Mouse (Mus musculus) forebrain, embryonic 16.5 days (tissue): Measurements from ENCODE around the gene D1Pas1. TPM values are rescaled to one million over a fixed set of nuclear protein-coding genes. Genes with fewer than 3 reads are reported as not detected.

Experiments used
- ATAC-seq: fragments of 200-750 bp; cut with Nextera tagmentation; 2 replicates; pipeline ENCODE4 v1.8.0; 2017; ENCODE audit warnings: mild to moderate bottlenecking, moderate library complexity
- H3K27ac ChIP-seq: fragments of 300-500 bp; sonication (generic); 2 replicates; pipeline ENCODE4 v1.5.1; 2014; ENCODE audit warnings: low read length, control low read depth
- H3K27me3 ChIP-seq: fragments of 300-500 bp; sonication (generic); replicated peaks from 2 replicates; pipeline ENCODE4 v1.6.1; 2014; ENCODE audit warnings: low read length; ENCODE audit not compliant: control insufficient read depth, insufficient read depth
- H3K36me3 ChIP-seq: fragments of 300-500 bp; sonication (generic); 2 replicates; pipeline ENCODE4 v1.6.1; 2014; ENCODE audit not compliant: control insufficient read depth, insufficient read depth
- H3K4me1 ChIP-seq: fragments of 300-500 bp; sonication (generic); replicated peaks from 2 replicates; pipeline ENCODE4 v1.6.1; 2014; ENCODE audit warnings: low read length; ENCODE audit not compliant: control insufficient read depth, insufficient read depth
- H3K4me2 ChIP-seq: fragments of 300-500 bp; sonication (generic); 2 replicates; pipeline ENCODE4 v1.6.1; 2014; ENCODE audit warnings: mild to moderate bottlenecking, low read length, control low read depth
- H3K4me3 ChIP-seq: fragments of 300-500 bp; sonication (generic); replicated peaks from 2 replicates; pipeline ENCODE4 v1.5.1; 2014; ENCODE audit warnings: mild to moderate bottlenecking, low read length, control low read depth
- H3K9ac ChIP-seq: fragments of 300-500 bp; sonication (generic); replicated peaks from 2 replicates; pipeline ENCODE4 v1.6.1; 2014; ENCODE audit warnings: low read depth, low read length, control low read depth
- H3K9me3 ChIP-seq: fragments of 300-500 bp; sonication (generic); 2 replicates; pipeline ENCODE4 v1.6.1; 2016; ENCODE audit warnings: low read length; ENCODE audit not compliant: control insufficient read depth
- WGBS: fragments of 180-500 bp; shearing (Covaris S2); extraction: QIAGEN DNeasy Blood & Tissue Kit; methylation state at CpG from one replicate; pipeline ENCODE4 v1.1.7; 2014; 5-methylcytosine and 5-hydroxymethylcytosine counted together
- polyA plus RNA-seq: library from polyadenylated mRNA; unstranded; fragments of >200 nt; fragmentation: Nextera tagmentation; extraction: Ambion mirVana; gene quantifications from 2 replicates; pipeline ENCODE4 v1.2.1, GENCODE M21; 2015

The D1Pas1 gene
- polyA plus RNA-seq, 1 experiment from 2014 or later, result not detected

- no peaks in the 10 kb centered on the region for H3K27me3 ChIP-seq
- peak; percentile 83 for ATAC-seq
- H3K4me3 ChIP-seq, result no peak overlapping the region
- no peak overlapping the region for H3K4me2 ChIP-seq
- H3K9me3 ChIP-seq, result no peaks in the 10 kb centered on the region
- H3K9ac ChIP-seq, result no peak overlapping the region
- no peak overlapping the region for H3K27ac ChIP-seq
- WGBS, result 35% methylated on average over 7 of the region's 7 CpGs
- H3K36me3 ChIP-seq, result no peaks in the 10 kb centered on the region
- H3K4me1 ChIP-seq, result peaks cover 3% of the 10 kb centered on the region; the same call in 1 of the 2 replicates
Measured at GRCm38 (mm10) chr1:187003441-187003861, 36.2 kb downstream of the D1Pas1 start.

DNA sequence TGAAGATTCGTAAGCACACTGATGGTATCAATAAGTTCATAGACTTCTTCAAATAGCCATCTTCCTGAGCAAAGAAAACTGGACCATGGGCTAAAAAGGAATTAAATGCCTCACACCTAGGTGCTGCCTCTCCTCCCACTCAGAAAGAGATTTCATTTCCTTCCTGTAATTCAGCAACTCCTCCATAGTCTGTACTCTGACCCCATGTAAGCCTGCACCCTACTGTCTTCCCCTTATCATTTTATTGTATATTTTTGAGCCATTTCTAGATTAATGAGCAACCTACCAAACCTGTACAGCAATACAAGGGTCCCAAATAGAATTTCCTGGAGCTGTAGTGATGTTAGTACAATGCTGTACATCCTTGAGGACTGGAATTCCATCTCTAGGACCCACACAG is 37.1 kb downstream of the D1Pas1 start:
- Histone ChIP-seq H3K4me2 (no peak overlapping the region), H3K4me3 (no peak overlapping the region), H3K9ac (no peak overlapping the region), H3K27ac (no peak overlapping the region), H3K9me3 (no peaks in the 10 kb centered on the region), H3K27me3 (no peaks in the 10 kb centered on the region), H3K36me3 (no peaks in the 10 kb centered on the region), H3K4me1 (peaks cover 3% of the 10 kb centered on the region; the same call in 1 of the 2 replicates)
- no peak for ATAC-seq
- 98% methylated on average over 1 of the region's 1 CpGs for WGBS

DNA sequence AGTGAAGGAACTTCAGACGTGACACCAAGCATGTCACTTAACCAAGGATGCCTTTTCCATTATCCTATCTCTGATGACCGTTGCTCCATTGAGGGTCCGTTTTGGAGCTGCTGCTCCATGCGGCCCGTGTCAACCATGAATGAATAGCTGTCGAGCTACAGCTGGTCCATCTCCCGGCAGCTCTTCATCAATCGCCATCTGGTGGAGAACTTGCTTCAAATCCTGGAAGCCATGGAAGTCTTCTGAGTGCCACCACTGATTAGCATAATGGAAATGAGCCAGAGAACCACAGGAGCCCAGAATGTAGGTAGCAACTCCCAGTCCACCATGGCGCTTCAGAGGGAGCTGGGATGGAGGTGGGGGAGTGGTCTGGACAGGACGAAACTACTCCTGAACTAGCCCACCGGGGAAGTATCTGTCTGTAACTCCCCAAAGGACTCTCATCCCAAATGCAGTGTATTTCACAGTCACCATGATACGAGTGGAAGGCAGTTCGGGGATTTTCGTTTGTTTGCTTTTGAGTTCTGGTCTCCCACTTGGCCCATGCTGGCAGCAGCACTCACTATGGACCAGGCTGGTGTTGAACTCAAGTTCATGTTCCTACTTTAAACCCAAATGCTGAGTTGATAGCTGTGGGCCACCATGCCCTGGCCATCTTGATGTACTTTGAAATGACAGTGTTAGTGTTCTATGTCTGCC is 39.2 kb downstream of the D1Pas1 start:
- Histone ChIP-seq H3K4me3 (no peak overlapping the region), H3K9me3 (no peaks in the 10 kb centered on the region), H3K27me3 (no peaks in the 10 kb centered on the region), H3K36me3 (no peaks in the 10 kb centered on the region), H3K27ac (no peak overlapping the region), H3K4me2 (no peak overlapping the region), H3K9ac (no peak overlapping the region), H3K4me1 (peaks cover 3% of the 10 kb centered on the region; the same call in 1 of the 2 replicates)
- ATAC-seq, result no peak
- 88% methylated on average over 14 of the region's 14 CpGs for WGBS

DNA sequence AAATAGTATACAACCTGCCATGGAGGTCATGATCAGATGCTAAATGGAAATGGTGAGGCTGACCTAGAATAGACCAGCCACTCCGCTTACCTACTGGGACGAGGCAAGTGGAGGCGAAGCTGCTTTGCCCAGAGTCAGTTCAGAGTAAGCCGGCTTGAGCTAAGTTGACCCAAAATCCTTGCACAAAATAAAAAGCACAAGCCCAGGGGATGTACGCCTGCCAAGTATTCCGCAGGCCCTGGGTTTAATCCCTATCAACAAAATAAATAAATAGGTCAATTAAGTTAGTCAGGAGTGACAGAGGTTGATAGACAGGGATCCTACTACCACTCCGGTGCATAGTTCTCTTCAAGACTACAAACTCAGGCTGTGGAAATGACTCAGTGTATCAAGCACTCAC is 41.0 kb downstream of the D1Pas1 start:
- no peaks in the 10 kb centered on the region for H3K9me3 ChIP-seq
- H3K36me3 ChIP-seq, result no peaks in the 10 kb centered on the region
- no peak for ATAC-seq
- H3K27me3 ChIP-seq, result no peaks in the 10 kb centered on the region
- H3K9ac ChIP-seq, result no peak overlapping the region
- 81% methylated on average over 7 of the region's 7 CpGs for WGBS
- no peak overlapping the region for H3K27ac ChIP-seq
- peaks cover 2% of the 10 kb centered on the region; the same call in 1 of the 2 replicates for H3K4me1 ChIP-seq
- no peak overlapping the region for H3K4me2 ChIP-seq
- H3K4me3 ChIP-seq, result no peak overlapping the region

GRCm38 (mm10) chr1:187010071-187010470 is 42.9 kb downstream of the D1Pas1 start:
- H3K4me3 ChIP-seq, result no peak overlapping the region
- no peaks in the 10 kb centered on the region for H3K4me1 ChIP-seq
- H3K9ac ChIP-seq, result no peak overlapping the region
- no peaks in the 10 kb centered on the region for H3K9me3 ChIP-seq
- H3K27ac ChIP-seq, result no peak overlapping the region
- no peaks in the 10 kb centered on the region for H3K36me3 ChIP-seq
- no peaks in the 10 kb centered on the region for H3K27me3 ChIP-seq
- WGBS, result 78% methylated on average over 11 of the region's 11 CpGs
- no peak overlapping the region for H3K4me2 ChIP-seq
- ATAC-seq, result no peak

DNA sequence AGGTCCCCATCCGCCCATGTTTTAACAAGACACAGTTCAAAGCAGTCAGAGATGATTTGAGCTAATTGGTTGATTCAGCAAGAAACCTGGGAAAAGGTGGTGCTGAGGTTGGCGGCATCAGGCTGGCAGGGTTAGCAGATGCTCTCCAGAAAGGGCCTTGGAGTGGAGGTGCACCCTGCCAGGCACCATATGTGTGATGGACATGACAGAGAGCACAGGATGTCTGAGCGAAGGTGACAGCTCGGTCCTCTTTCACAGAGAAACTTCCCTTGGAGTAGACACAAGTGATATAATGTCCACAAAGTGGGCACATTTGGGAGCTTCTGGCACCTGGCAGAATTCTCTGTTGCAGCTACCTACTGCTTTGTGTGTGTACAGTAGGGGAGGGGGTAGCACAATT is 44.4 kb downstream of the D1Pas1 start:
- Histone ChIP-seq H3K4me1 (no peaks in the 10 kb centered on the region), H3K9ac (no peak overlapping the region), H3K36me3 (no peaks in the 10 kb centered on the region), H3K4me2 (no peak overlapping the region), H3K27me3 (no peaks in the 10 kb centered on the region), H3K9me3 (no peaks in the 10 kb centered on the region), H3K4me3 (no peak overlapping the region), H3K27ac (no peak overlapping the region)
- no peak for ATAC-seq
- 89% methylated on average over 4 of the region's 4 CpGs for WGBS

DNA sequence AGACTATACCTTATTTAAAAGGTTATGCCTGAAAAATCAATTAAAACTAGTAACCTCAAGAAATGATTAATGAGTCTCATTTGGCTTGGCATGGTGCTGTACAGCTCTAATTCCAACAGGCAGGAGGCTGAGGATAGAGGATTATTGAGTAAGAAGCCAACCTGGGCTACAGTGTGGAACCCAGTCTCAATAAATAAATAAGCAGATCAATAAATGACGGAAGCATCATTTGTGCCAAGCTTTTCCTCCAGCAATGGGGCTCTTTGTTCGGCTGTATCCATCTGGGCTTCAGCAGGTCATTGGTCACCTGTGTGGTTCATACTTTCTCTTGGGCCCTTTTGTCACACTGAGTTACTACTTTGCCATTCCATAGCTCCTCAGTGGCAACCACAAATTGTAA is 46.9 kb downstream of the D1Pas1 start:
- no peaks in the 10 kb centered on the region for H3K36me3 ChIP-seq
- no peaks in the 10 kb centered on the region for H3K4me1 ChIP-seq
- H3K27ac ChIP-seq, result no peak overlapping the region
- H3K27me3 ChIP-seq, result no peaks in the 10 kb centered on the region
- ATAC-seq, result no peak
- H3K4me2 ChIP-seq, result no peak overlapping the region
- 94% methylated on average over 2 of the region's 2 CpGs for WGBS
- H3K4me3 ChIP-seq, result no peak overlapping the region
- H3K9me3 ChIP-seq, result no peaks in the 10 kb centered on the region
- H3K9ac ChIP-seq, result no peak overlapping the region

GRCm38 (mm10) chr1:187015673-187016072 is 48.5 kb downstream of the D1Pas1 start:
- Histone ChIP-seq H3K36me3 (no peaks in the 10 kb centered on the region), H3K27ac (no peak overlapping the region), H3K4me3 (no peak overlapping the region), H3K4me2 (no peak overlapping the region), H3K9ac (no peak overlapping the region), H3K27me3 (no peaks in the 10 kb centered on the region), H3K9me3 (no peaks in the 10 kb centered on the region), H3K4me1 (no peaks in the 10 kb centered on the region)
- WGBS, result 92% methylated on average over 1 of the region's 1 CpGs
- ATAC-seq, result no peak

- no peak overlapping the region for H3K9ac ChIP-seq
- 54% methylated on average over 4 of the region's 4 CpGs for WGBS
- ATAC-seq, result no peak
Measured at GRCm38 (mm10) chr1:187016116-187016515, 48.9 kb downstream of the D1Pas1 start.

DNA sequence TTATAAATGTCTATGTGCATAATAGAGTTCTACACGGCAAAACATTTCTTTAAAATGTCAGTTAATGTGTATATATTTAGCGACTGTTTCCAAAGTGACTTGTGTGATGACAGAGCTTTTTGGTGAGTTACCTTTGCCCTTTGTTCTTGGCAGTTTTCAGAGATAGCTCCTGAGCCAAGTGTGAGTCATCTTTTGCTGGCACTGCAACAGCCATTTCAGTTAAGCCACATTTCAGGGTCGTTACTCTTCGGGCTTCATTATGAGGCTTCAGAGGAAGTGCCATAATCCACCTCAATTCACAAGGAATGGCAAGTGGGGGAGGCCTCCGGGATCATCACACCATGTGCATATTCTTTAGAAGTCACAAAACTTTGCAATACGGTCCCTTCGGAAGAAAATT is 52.8 kb downstream of the D1Pas1 start:
- 72% methylated on average over 7 of the region's 7 CpGs for WGBS
- Histone ChIP-seq H3K27ac (no peak overlapping the region), H3K4me3 (no peak overlapping the region)

More at GRCm38 (mm10) chr1:187016116-187016515, 48.9 kb downstream of the D1Pas1 start:
- H3K27ac ChIP-seq, result no peak overlapping the region
- H3K4me3 ChIP-seq, result no peak overlapping the region
- no peaks in the 10 kb centered on the region for H3K9me3 ChIP-seq
- H3K27me3 ChIP-seq, result no peaks in the 10 kb centered on the region
- H3K4me2 ChIP-seq, result no peak overlapping the region
- no peaks in the 10 kb centered on the region for H3K36me3 ChIP-seq
- H3K4me1 ChIP-seq, result no peaks in the 10 kb centered on the region

More for the DNA sequence above, 52.8 kb downstream of the D1Pas1 start:
- no peak for ATAC-seq
- Histone ChIP-seq H3K4me2 (no peak overlapping the region), H3K27me3 (no peaks in the 10 kb centered on the region), H3K9ac (no peak overlapping the region), H3K36me3 (no peaks in the 10 kb centered on the region), H3K9me3 (no peaks in the 10 kb centered on the region), H3K4me1 (no peaks in the 10 kb centered on the region)
